Mouse (Mus musculus) heart, postnatal 10 days (tissue): ENCODE measurements at regions not wholly inside any gene's neighbourhood (a gene's known extent, or its start where the extent isn't known, plus 50 kb on each side); places are given as distances from the start of the nearest gene placed in this dataset.
A peak's percentile ranks its signal among the peaks of the same experiment; 100 is the strongest.

ENCODE experiments used
- DNase-seq, 2 experiments: peaks; one replicate each; pipeline ENCODE4 v3.0.0; 2021
- intact Hi-C: fragments of 180-260 bp; cut with DNase I; formaldehyde crosslinking; loops from one replicate; pipeline ENCODE4 v1.15.1; 2025

DNA sequence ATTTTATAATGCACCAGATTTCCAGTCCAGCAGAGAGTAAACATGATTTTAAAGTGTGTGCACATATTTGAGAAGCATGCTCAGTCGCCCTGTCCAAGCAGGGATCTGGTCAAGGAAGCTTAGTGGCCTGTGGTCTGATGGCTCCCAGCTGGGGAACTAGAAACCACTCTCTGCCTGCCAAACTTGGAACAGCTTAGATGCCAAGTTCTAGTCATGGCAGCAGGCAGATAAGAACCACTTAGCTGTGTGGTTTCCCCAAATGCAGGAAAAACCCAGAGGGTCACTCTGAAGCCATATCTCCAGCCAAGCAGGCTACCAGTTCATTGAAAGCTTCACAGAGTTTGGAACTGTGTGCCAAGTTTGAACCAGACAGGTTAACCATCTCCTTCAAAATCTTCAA lies 86.1 kb downstream of the Fam114a2 start:
- intact Hi-C loops = no loop called here
- no peak for DNase-seq

DNA sequence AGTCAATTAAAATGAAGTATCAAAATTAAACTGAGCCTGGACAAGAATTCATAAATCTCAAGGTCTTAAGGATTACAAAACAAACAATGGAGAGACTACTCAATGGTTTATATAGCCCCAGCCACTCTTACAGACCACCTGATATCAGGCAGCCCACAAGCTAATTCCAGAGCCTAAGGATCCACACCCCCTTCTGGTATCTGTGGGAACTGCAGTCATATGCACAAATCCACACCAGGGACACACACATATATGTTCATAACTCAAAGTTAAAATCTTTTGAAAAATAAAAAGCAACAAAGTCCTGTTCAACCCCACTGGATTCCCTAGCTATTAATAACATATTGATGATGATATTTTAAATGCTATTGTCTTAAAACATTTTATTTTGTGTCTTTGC lies 86.5 kb downstream of the Fam114a2 start:
- no peak for DNase-seq

DNA sequence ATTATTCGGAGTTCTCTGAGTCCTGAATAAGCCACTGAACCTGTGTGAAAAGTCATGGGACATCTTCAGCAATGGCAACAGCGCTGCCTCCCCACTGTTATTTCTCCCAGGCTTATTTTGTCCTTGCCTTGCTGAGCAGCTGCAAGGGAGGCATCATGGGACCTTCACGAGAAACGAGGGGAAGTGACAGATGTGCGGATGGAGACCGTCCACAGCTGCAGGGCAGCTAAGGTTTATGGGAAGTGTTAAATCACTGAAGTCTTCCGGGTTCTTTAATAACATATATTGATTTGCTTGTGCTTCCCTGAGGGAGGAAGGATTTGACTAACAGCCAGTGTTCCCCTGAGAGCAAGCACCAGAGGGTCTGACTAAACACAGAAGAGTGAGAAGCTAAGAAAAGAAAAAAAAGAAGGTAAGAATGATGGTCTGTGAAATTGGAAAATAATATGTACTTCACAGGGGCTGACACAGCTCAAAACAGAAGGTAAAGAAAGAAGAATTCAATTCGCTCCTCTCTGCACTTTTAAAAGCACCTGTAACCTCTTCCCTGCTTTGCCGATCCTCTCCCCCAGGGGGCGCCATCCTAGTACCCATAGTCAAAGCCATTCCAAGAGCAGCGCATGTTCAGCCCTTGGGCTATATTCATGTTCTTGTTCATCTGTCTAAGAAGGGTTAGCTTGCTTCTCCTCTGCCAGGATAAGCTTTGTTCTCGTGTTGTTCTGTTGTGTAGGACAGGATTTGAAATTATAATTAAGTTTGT lies 92.2 kb downstream of the Fam114a2 start:
- intact Hi-C loops = loop anchor here (1.0 kb wide), 1 partner anchor 41 kb away; no protein-coding TSS in a partner anchor
- peak; percentile 7 to 31 for DNase-seq

More for the DNA sequence above, 86.5 kb downstream of the Fam114a2 start:
- intact Hi-C loops = no loop called here

DNA sequence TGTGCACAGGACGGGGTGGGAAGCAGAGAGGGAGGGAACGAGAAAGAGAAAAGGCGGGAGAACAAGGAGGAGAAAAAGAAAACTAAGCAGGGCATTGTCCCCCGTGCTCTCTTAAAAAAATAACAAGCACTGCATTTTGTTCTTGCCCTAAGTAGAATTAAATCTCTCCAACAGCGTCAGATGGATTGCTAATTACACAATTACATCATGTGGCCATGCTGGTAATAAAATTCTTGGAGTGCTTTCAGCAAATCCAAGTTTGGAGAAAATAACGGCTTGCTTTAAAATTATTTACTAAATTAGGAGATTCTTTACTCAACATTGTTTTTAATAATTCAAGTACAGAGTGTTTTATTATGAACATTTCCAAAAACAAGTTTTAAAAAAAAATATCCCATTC lies 99.0 kb downstream of the Fam114a2 start:
- no peak for DNase-seq
- intact Hi-C loops = no loop called here

DNA sequence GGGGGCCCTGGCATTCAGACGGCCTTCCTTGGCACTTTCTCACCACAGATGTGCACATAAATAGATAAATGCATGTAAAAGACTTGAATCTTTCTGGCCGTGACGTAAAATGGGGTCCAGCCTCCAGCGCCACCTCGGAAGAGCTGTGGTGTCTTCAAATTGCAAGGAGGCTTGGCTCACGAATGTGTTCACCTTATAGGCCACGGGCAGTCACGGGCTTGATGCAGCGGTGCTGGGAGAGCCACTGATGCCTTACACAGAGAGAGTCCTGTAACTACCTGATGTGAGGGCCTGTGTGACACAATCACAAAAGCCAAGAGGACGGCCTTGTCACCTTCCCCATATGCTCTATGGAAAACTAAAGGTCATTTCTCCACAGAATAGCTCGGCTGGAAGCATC lies 102.4 kb downstream of the Fam114a2 start:
- no peak for DNase-seq
- intact Hi-C loops = no loop called here

DNA sequence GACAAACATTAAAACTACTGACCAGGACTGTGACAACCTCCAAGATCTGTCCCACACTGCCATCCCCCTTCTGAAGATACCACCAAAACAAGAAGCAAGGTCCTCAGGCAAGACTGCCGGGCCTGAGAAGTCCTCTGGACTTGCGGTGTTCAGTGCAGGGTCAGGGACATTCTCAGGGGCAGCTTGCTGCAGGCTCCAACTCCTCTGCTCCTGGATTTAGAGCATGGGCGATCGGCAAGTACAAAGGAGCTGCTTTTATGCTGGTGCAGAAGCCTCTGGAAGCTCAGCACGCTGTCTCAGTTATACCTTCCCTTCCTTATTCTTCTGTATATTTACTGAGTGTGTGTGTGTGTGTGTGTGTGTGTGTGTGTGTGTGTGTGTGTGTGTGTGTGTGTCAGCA lies 103.2 kb downstream of the Fam114a2 start:
- DNase-seq = no peak
- intact Hi-C loops = no loop called here

DNA sequence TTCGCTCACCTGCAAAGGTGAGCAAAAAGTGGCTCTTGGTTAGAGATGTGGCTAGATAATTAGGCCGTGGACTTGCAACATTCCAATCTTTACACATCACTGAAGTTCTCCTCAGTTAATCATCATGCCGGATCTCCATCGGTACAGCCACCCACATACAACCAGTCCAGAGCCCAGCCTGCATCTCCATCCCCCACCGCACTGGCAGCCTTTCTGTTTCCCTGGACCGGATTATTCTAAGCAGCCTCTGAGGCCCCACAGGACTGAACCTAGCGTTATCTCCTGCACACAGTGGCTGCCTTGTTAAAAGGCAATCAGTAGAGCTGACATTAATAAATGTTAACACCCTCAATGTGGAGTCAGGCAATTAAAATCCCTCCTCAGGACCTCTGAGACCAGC lies 103.7 kb downstream of the Fam114a2 start:
- DNase-seq = no peak
- intact Hi-C loops = no loop called here

DNA sequence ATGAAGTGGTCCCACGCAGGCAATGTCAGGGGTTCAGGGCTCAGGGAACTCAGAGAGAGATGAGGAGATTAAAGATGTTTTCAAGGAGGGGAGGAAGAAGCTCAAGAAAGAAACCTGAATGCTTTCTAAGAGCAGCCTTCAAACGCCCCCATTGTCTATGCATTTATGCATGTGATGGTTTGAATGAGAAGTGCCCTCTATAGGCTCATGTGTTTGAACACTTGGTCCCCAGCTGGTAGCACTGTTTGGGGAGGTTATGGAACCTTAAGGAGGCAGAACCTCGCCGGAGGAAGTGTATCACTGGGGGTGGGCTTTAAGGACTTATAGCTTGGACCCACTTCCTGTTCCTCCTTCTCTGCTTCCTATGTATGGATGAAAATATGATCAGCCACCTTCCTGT lies 105.1 kb downstream of the Fam114a2 start:
- intact Hi-C loops = no loop called here
- DNase-seq = no peak

DNA sequence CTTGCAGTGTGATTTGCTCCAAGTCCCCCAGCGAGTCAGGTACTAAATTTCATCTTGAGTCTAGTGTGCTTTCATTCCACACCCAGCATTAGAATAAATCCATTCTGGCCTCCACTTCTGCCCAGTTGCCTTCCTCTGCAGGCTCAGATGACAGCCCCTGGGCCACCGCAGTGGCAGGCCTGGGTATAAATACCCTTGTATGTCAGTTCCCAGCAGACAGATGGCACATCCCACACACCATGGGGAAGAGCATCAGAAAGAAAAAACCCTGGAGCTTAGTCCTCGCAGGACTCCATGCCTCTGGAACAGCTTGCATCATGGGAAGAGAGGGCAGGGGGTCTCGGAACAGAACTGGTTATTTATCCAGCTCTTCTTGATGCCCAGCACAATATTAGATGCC lies 105.7 kb downstream of the Fam114a2 start:
- DNase-seq = no peak
- intact Hi-C loops = no loop called here

DNA sequence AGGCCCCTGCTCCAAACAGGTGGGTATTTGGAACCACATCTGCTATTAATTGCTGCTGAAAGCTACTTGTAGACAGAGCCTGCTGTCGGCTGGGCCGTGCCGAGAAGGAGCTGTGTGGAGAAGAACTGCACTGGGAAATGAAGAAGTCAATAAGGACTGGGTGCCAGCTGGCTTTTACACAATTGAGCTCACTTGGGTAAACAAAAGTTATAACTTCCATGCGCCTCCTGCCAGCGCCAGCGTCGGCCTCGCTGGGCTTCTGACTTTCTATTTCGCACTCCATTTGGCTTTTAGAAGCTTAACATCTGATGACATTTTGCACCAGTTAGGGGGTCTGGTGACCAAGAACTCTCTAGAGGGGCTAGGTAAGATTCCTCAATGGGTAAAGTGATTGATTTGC lies 114.2 kb downstream of the Fam114a2 start:
- DNase-seq = peak; percentile 8
- intact Hi-C loops = no loop called here

DNA sequence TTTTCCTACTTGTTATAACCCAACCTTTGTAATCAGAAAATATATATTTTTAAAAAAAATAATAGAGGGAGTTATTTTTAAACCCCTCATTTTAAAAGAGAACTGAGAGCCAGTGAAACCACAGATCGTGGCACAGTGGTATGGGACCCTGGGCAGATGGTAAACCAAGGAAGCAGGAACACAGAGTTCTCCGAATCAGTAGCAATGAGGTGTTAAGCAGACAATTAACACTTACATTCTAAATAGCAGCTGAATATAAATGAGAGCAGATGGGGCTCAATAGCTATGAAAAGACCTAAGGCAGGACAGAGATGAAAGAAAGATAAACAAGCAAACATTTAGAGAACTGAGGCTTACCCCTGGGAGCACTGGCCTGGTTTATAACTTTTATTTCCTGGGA lies 116.8 kb downstream of the Fam114a2 start:
- DNase-seq = no peak
- intact Hi-C loops = no loop called here

DNA sequence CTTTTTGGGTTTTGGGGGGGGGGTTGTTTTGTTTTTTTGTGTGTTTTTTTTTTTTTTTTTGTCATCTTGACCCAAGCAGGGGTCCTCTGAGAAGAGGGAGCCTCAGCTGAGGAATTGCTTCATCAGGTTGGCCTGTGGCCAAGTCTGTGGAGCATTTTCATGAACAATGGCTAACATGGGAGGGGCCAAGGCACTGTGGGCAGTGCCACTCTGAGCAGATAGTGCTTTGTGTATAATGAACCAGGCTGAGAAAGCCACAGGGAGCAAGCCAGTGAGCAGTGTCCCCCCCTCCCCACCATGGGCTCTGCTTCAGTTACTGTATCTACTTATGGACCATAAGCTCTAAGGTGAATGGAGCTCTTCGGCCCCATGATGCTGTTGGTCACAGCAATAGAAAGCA lies 119.1 kb downstream of the Fam114a2 start:
- no peak for DNase-seq
- intact Hi-C loops = no loop called here

DNA sequence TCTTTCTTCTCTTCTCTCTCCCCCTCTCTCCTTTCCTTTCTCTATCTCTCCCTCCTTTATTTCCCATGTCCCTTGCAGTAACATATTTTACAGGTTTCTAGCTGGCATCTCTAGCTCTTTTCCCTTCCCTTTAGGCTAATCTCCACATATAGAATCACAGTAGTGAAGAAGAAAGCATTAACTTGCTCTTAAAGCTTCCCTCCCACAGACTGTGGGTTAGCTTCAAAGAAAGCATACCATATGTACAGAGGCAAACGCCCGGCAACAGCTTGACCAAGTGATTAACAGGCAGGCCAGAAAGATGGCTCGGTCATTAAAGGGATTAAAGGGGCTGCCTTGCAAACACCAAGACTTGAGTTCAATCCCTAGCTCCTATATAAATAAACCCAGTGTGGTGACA lies 122.0 kb downstream of the Fam114a2 start:
- intact Hi-C loops = no loop called here
- DNase-seq = no peak

DNA sequence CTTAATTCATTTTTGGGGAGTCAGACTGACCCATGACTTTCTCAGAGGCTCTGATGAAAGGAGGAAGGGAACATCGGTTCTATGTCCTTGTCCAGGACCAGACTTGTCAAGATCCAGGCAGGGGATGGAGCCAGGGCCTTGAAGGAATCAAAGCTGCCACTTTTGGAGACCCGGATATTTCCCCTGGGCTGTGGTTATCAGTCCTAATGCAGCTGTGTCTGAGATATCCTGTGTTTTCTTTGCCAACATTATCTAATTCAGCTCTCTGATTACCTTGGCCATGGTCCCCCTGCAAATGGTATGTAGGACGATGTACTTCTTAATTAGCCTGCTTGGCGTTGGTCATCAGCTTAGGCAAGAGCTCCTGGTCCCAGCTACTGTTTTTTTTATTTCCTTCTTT lies 127.6 kb downstream of the Fam114a2 start:
- DNase-seq = peak; percentile 18 to 34
- intact Hi-C loops = no loop called here
